Mouse (Mus musculus): ENCODE measurements around the gene Tmem186. TPM values are rescaled to one million over a fixed set of nuclear protein-coding genes. Genes with fewer than 3 reads are reported as not detected.

The Tmem186 gene
- polyA plus RNA-seq, 3 experiments from 2014 or later: 8.0 to 12.6 (median 12.5) TPM

- no peak for ATAC-seq
These were observed 28.9 kb upstream of the Tmem186 start for GRCm38 (mm10) chr16:8666452-8666851.

GRCm38 (mm10) chr16:8665367-8665766, 27.9 kb upstream of the Tmem186 start:
- ATAC-seq: no peak

- no peak for ATAC-seq
These were observed 26.4 kb upstream of the Tmem186 start for GRCm38 (mm10) chr16:8663606-8664539.

GRCm38 (mm10) chr16:8663022-8663421, 25.5 kb upstream of the Tmem186 start:
- ATAC-seq: no peak

- no peak for ATAC-seq
These were observed 21.3 kb upstream of the Tmem186 start for GRCm38 (mm10) chr16:8658764-8659163.

GRCm38 (mm10) chr16:8658349-8658748, 20.8 kb upstream of the Tmem186 start:
- ATAC-seq: no peak

GRCm38 (mm10) chr16:8656256-8656655, 18.7 kb upstream of the Tmem186 start:
- no peak for ATAC-seq

- no peak for ATAC-seq
These were observed 18.1 kb upstream of the Tmem186 start for GRCm38 (mm10) chr16:8655599-8655998.

- no peak for ATAC-seq
These were observed 17.6 kb upstream of the Tmem186 start for GRCm38 (mm10) chr16:8655108-8655507.

- no peak for ATAC-seq
These were observed 12.5 kb upstream of the Tmem186 start for GRCm38 (mm10) chr16:8650007-8650406.

GRCm38 (mm10) chr16:8645546-8645945, 8.0 kb upstream of the Tmem186 start:
- ATAC-seq: no peak

- ATAC-seq: peak; percentile 76
These were observed 6.3 kb upstream of the Tmem186 start for GRCm38 (mm10) chr16:8643855-8644254.

- peak; percentile 36 for ATAC-seq
These were observed 2.1 kb upstream of the Tmem186 start for GRCm38 (mm10) chr16:8639466-8640191.

GRCm38 (mm10) chr16:8638131-8638530, 619 bp upstream of the Tmem186 start:
- no peak for ATAC-seq

GRCm38 (mm10) chr16:8636867-8637216, 670 bp downstream of the Tmem186 start:
- peak; percentile 34 for ATAC-seq

GRCm38 (mm10) chr16:8631428-8631827, 6.1 kb downstream of the Tmem186 start:
- no peak for ATAC-seq

GRCm38 (mm10) chr16:8630419-8630818, 7.1 kb downstream of the Tmem186 start:
- no peak for ATAC-seq

GRCm38 (mm10) chr16:8620315-8621115, 17.0 kb downstream of the Tmem186 start:
- no peak for ATAC-seq

- ATAC-seq: no peak
These were observed 17.7 kb downstream of the Tmem186 start for GRCm38 (mm10) chr16:8619659-8620314.

- ATAC-seq: no peak
These were observed 24.1 kb downstream of the Tmem186 start for GRCm38 (mm10) chr16:8613447-8613846.

GRCm38 (mm10) chr16:8613039-8613438, 24.5 kb downstream of the Tmem186 start:
- no peak for ATAC-seq

Measured in inflammation-experienced regulatory T-cells, adult 6 months (primary cell).